Mouse (Mus musculus) hindbrain, embryonic 10.5 days (tissue): ENCODE data around the gene Gm5142. TPM values are rescaled to one million over a fixed set of nuclear protein-coding genes. Genes with fewer than 3 reads are reported as not detected.

Experiments used
- DNase-seq: peaks from one replicate; pipeline ENCODE4 v3.0.0-alpha.2; 2017; ENCODE audit warnings: low spot score
- H3K27ac ChIP-seq: fragments of 300-500 bp; sonication (generic); 2 replicates; pipeline ENCODE4 v1.5.1; 2016; ENCODE audit warnings: mild to moderate bottlenecking, moderate library complexity
- H3K27me3 ChIP-seq: fragments of 300-500 bp; sonication (generic); 2 replicates; pipeline ENCODE4 v1.6.1; 2016; ENCODE audit warnings: mild to moderate bottlenecking; ENCODE audit not compliant: poor library complexity, insufficient read depth, severe bottlenecking
- H3K36me3 ChIP-seq: fragments of 300-500 bp; sonication (generic); 2 replicates; pipeline ENCODE4 v1.6.1; 2016; ENCODE audit warnings: mild to moderate bottlenecking, moderate library complexity
- H3K4me1 ChIP-seq: fragments of 300-500 bp; sonication (generic); replicated peaks from 2 replicates; pipeline ENCODE4 v1.6.1; 2016; ENCODE audit warnings: mild to moderate bottlenecking
- H3K4me3 ChIP-seq: fragments of 300-500 bp; sonication (generic); 2 replicates; pipeline ENCODE4 v1.5.1; 2016; ENCODE audit warnings: mild to moderate bottlenecking, moderate library complexity
- H3K9me3 ChIP-seq: fragments of 300-500 bp; sonication (generic); 2 replicates; pipeline ENCODE4 v1.6.1; 2016; ENCODE audit warnings: mild to moderate bottlenecking, moderate library complexity
- WGBS: fragments of 180-500 bp; shearing (Covaris S2); methylation state at CpG from one replicate; pipeline ENCODE4 v1.1.7; 2016; 5-methylcytosine and 5-hydroxymethylcytosine counted together
- polyA plus RNA-seq: library from polyadenylated mRNA; unstranded; fragments of >200 nt; fragmentation: Nextera tagmentation; extraction: Ambion mirVana; gene quantifications from 2 replicates; pipeline ENCODE4 v1.2.1, GENCODE M21; 2016

The Gm5142 gene
- not detected in 2 replicates for polyA plus RNA-seq

GRCm38 (mm10) chr14:59178649-59179048 is at the start of gene Gm5142:
Gene Gm5142, minus strand, starts transcription at chr14:59178749.
- DNase-seq: no peak
- Histone ChIP-seq H3K36me3 (no peaks in the 10 kb centered on the region), H3K9me3 (no peaks in the 10 kb centered on the region), H3K27ac (no peak within 1 kb of the TSS), H3K27me3 (no peaks in the 10 kb centered on the region), H3K4me3 (no peak within 1 kb of the TSS), H3K4me1 (no peaks in the 10 kb centered on the region)
- 93% methylated on average over 3 of the region's 3 CpGs for WGBS

GRCm38 (mm10) chr14:59226240-59226639 is 47.7 kb upstream of the Gm5142 start:
- Histone ChIP-seq H3K36me3 (peaks cover 100% of the 10 kb centered on the region), H3K9me3 (no peaks in the 10 kb centered on the region), H3K27ac (no peak overlapping the region), H3K4me1 (no peaks in the 10 kb centered on the region), H3K27me3 (no peaks in the 10 kb centered on the region), H3K4me3 (no peak overlapping the region)
- DNase-seq: no peak
- 92% methylated on average over 11 of the region's 11 CpGs for WGBS

- Histone ChIP-seq H3K27me3 (no peaks in the 10 kb centered on the region), H3K4me1 (no peaks in the 10 kb centered on the region), H3K4me3 (no peak overlapping the region), H3K36me3 (peaks cover 98% of the 10 kb centered on the region), H3K27ac (no peak overlapping the region), H3K9me3 (no peaks in the 10 kb centered on the region)
- DNase-seq: no peak
- WGBS: 89% methylated on average over 3 of the region's 3 CpGs
These were observed 40.7 kb upstream of the Gm5142 start for GRCm38 (mm10) chr14:59219241-59219640.

- H3K36me3 ChIP-seq: peaks cover 49% of the 10 kb centered on the region
- no peaks in the 10 kb centered on the region for H3K27me3 ChIP-seq
- no peak overlapping the region for H3K27ac ChIP-seq
- peaks cover 38% of the 10 kb centered on the region for H3K4me1 ChIP-seq
- no peaks in the 10 kb centered on the region for H3K9me3 ChIP-seq
- no peak overlapping the region for H3K4me3 ChIP-seq
- WGBS: 94% methylated on average over 2 of the region's 2 CpGs
- DNase-seq: no peak
These were observed 31.3 kb upstream of the Gm5142 start for GRCm38 (mm10) chr14:59209816-59210215.

GRCm38 (mm10) chr14:59209003-59209402 is 30.5 kb upstream of the Gm5142 start:
- peaks cover 46% of the 10 kb centered on the region for H3K4me1 ChIP-seq
- no peaks in the 10 kb centered on the region for H3K27me3 ChIP-seq
- 92% methylated on average over 7 of the region's 7 CpGs for WGBS
- no peak overlapping the region for H3K4me3 ChIP-seq
- no peaks in the 10 kb centered on the region for H3K9me3 ChIP-seq
- H3K36me3 ChIP-seq: peaks cover 41% of the 10 kb centered on the region
- DNase-seq: no peak
- no peak overlapping the region for H3K27ac ChIP-seq

- Histone ChIP-seq H3K9me3 (no peaks in the 10 kb centered on the region), H3K27me3 (no peaks in the 10 kb centered on the region), H3K4me1 (peaks cover 62% of the 10 kb centered on the region), H3K27ac (peak overlapping the region; percentile 84), H3K4me3 (peak overlapping the region; percentile 33; the same call in 1 of the 2 replicates), H3K36me3 (peaks cover 16% of the 10 kb centered on the region)
- peak; percentile 22 for DNase-seq
- 37% methylated on average over 10 of the region's 10 CpGs for WGBS
These were observed 27.5 kb upstream of the Gm5142 start for GRCm38 (mm10) chr14:59205976-59206583.

- Histone ChIP-seq H3K9me3 (no peaks in the 10 kb centered on the region), H3K4me3 (peak overlapping the region; percentile 33), H3K4me1 (peaks cover 62% of the 10 kb centered on the region), H3K27me3 (no peaks in the 10 kb centered on the region), H3K36me3 (peaks cover 10% of the 10 kb centered on the region), H3K27ac (peak overlapping the region; percentile 84)
- peak; percentile 38 for DNase-seq
- WGBS: 31% methylated on average over 7 of the region's 7 CpGs
These were observed 26.9 kb upstream of the Gm5142 start for GRCm38 (mm10) chr14:59205461-59205860.

- Histone ChIP-seq H3K27ac (peak overlapping the region; percentile 99), H3K27me3 (no peaks in the 10 kb centered on the region), H3K36me3 (no peaks in the 10 kb centered on the region), H3K4me3 (peak overlapping the region; percentile 85), H3K9me3 (no peaks in the 10 kb centered on the region), H3K4me1 (peaks cover 42% of the 10 kb centered on the region)
- 1% methylated on average over 21 of the region's 21 CpGs for WGBS
- no peak for DNase-seq
These were observed 23.2 kb upstream of the Gm5142 start for GRCm38 (mm10) chr14:59201604-59202215.

GRCm38 (mm10) chr14:59200711-59201603 is 22.4 kb upstream of the Gm5142 start, which contains the start of gene Rcbtb1:
Gene Rcbtb1, plus strand, starts transcription at chr14:59201209.
- H3K27me3 ChIP-seq: no peaks in the 10 kb centered on the region
- H3K36me3 ChIP-seq: no peaks in the 10 kb centered on the region
- H3K9me3 ChIP-seq: no peaks in the 10 kb centered on the region
- peak within 1 kb of the TSS; percentile 85 for H3K4me3 ChIP-seq
- under 1% methylated on average over 96 of the region's 96 CpGs for WGBS
- H3K27ac ChIP-seq: peak within 1 kb of the TSS; percentile 99
- peak; percentile 96 for DNase-seq
- peaks cover 35% of the 10 kb centered on the region for H3K4me1 ChIP-seq

GRCm38 (mm10) chr14:59186121-59186520 is 7.6 kb upstream of the Gm5142 start:
- no peaks in the 10 kb centered on the region for H3K36me3 ChIP-seq
- 91% methylated on average over 2 of the region's 2 CpGs for WGBS
- no peaks in the 10 kb centered on the region for H3K9me3 ChIP-seq

GRCm38 (mm10) chr14:59185514-59185913 is 7.0 kb upstream of the Gm5142 start:
- Histone ChIP-seq H3K36me3 (no peaks in the 10 kb centered on the region), H3K4me1 (no peaks in the 10 kb centered on the region), H3K9me3 (no peaks in the 10 kb centered on the region), H3K27ac (no peak overlapping the region), H3K4me3 (no peak overlapping the region), H3K27me3 (no peaks in the 10 kb centered on the region)
- DNase-seq: no peak

More at GRCm38 (mm10) chr14:59186121-59186520, 7.6 kb upstream of the Gm5142 start:
- H3K4me1 ChIP-seq: no peaks in the 10 kb centered on the region
- H3K27me3 ChIP-seq: no peaks in the 10 kb centered on the region
- H3K27ac ChIP-seq: no peak overlapping the region
- DNase-seq: no peak
- H3K4me3 ChIP-seq: no peak overlapping the region

- no peak overlapping the region for H3K4me3 ChIP-seq
- no peaks in the 10 kb centered on the region for H3K36me3 ChIP-seq
- no peaks in the 10 kb centered on the region for H3K27me3 ChIP-seq
- WGBS: 79% methylated on average over 2 of the region's 2 CpGs
- no peak overlapping the region for H3K27ac ChIP-seq
- DNase-seq: no peak
- no peaks in the 10 kb centered on the region for H3K9me3 ChIP-seq
- H3K4me1 ChIP-seq: no peaks in the 10 kb centered on the region
These were observed 4.2 kb upstream of the Gm5142 start for GRCm38 (mm10) chr14:59182732-59183131.
